Mouse (Mus musculus) brain, embryonic 14.5 days (tissue): ENCODE results near the gene Nptn.

Source experiments
- CTCF ChIP-seq: fragments of 200-500 bp; IDR thresholded peaks from 2 replicates; pipeline ENCODE4 v1.5.1; 2012; ENCODE audit warnings: inconsistent platforms, mild to moderate bottlenecking, moderate library complexity, borderline replicate concordance; ENCODE audit not compliant: insufficient read depth, insufficient read length; ENCODE audit errors: extremely low read depth
- POLR2A ChIP-seq: fragments of 200-500 bp; IDR thresholded peaks from 2 replicates; pipeline ENCODE4 v1.6.1; 2012; ENCODE audit warnings: mild to moderate bottlenecking, inconsistent platforms, borderline replicate concordance; ENCODE audit not compliant: poor library complexity, insufficient read depth, insufficient read length, severe bottlenecking; ENCODE audit errors: extremely low read depth

- TF ChIP-seq POLR2A, result no peak
- TF ChIP-seq CTCF, result no peak
Observed at GRCm38 (mm10) chr9:58667244-58667643, 85.2 kb downstream of the Nptn start.
